Mouse (Mus musculus): ENCODE results near the gene Arf1.

Gene Arf1

DNA sequence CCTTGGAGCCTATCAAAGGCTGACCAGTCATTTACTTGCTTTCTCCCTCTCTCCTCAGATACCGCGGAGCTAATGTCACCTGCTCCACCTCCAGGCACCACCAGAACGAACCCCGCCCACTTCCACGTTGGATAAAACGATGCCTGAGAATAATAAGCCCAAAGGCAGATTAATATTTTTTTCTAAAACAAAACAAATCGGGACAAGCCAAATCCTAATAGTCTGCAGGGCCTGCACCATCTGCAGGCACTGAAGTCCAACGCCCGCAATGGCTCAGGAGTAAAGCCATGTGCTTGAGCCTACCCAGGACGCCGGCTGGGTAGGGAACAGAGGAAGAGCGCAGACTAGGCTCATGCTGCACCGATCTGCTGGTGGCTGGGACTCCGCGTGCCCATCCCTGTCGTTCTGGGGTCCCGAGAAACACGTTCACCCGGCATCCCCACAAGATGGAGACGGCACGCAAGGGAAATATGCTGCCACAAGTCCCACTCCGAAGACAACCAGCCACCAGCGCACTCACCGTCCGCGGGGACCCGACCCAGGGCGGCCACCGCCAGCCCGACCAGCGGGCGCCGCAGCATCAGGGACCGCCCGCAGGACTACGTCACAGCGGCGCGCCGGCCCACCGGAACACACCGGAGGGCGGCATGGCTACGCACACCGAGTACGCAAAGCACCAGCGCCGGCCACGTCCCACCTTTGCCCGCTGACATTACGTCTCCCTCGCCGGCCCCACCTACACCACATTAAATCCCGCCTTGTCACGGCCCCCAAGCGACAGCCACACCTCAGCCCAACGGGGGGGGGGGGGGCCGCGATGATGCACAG lies 36.6 kb downstream of the Arf1 start:
- DNase-seq (ENCODE audit: low read depth): peak; percentile 95

GRCm38 (mm10) chr11:59187706-59188105 lies 40.4 kb downstream of the Arf1 start:
- DNase-seq (ENCODE audit: low read depth): no peak

GRCm38 (mm10) chr11:59185490-59185889 lies 42.6 kb downstream of the Arf1 start:
- no peak for DNase-seq (ENCODE audit: low read depth)

- peak; percentile 58 for DNase-seq (ENCODE audit: low read depth)
Observed at GRCm38 (mm10) chr11:59183821-59184220, 44.2 kb downstream of the Arf1 start.

DNA sequence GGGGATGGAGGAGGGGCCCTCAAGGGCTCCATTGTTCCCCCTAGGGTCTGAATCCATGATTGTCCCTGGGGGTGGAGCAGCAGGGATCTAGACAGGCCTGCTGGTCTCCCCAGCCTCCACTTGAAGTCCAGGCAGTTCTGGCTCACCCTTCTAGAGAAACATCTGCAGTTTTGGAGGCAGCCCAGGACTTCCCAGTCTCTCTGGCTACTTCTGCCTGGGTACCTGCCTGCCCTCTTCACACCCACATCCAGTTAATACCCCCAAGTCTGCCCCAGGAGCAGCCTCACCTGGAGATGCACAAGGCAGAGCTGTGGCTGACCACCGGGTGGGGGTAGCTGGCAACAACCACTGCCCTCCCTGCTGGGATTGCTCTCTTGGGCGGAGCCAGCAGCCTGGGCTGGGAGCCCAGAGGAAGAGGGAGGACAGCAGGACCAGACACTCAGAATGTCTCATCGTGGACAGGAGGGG lies 45.2 kb downstream of the Arf1 start, which contains the start of gene Gjc2:
Gene Gjc2, minus strand, starts transcription at position 350 of the 468 bp plus-strand sequence.
- no peak for DNase-seq (ENCODE audit: low read depth)

- no peak for DNase-seq (ENCODE audit: low read depth)
Observed at GRCm38 (mm10) chr11:59176921-59177320, 51.1 kb downstream of the Arf1 start.

GRCm38 (mm10) chr11:59176475-59176874 lies 51.6 kb downstream of the Arf1 start:
- no peak for DNase-seq (ENCODE audit: low read depth)

GRCm38 (mm10) chr11:59174189-59174838 lies 53.8 kb downstream of the Arf1 start:
- no peak for DNase-seq (ENCODE audit: low read depth)

DNA sequence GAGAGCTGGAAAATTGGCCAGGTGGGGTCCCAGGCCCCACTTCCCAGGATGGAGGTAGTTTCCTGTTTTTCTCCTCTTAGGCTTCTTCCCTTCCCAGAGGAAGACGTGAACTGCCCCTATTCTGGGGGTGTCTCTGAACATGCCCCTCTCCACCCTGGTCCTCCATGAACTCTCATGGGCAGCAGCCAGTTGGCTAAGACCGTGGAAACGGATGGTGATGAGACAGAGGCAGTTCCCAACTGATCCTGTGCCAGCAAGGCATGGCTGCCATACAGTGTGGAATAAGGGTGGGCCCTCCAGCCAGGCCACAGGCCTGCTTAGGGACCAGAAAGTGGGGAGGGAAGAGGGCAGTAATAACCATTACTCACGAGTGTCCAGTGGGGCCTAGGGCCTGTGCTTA lies 57.5 kb downstream of the Arf1 start:
- no peak for DNase-seq (ENCODE audit: low read depth)

DNA sequence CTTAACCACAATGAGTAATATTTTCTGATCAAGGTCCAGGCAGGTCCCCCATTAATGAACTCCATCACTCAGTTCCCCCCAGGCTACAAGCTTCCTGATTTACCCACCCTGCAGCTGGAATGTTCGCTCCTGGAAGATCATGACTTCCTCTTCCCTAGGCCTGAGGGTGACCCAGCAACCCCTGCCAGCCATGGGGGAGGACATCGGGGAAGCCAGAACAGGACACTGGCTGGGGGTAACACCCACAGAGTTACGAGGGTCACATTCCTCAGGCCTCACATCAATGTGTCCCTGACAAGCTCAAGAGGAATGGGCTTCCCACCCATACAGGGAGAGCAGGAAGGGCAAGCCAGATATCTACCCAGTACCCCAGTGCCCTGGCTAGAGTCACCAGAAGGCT lies 58.3 kb downstream of the Arf1 start:
- no peak for DNase-seq (ENCODE audit: low read depth)

DNA sequence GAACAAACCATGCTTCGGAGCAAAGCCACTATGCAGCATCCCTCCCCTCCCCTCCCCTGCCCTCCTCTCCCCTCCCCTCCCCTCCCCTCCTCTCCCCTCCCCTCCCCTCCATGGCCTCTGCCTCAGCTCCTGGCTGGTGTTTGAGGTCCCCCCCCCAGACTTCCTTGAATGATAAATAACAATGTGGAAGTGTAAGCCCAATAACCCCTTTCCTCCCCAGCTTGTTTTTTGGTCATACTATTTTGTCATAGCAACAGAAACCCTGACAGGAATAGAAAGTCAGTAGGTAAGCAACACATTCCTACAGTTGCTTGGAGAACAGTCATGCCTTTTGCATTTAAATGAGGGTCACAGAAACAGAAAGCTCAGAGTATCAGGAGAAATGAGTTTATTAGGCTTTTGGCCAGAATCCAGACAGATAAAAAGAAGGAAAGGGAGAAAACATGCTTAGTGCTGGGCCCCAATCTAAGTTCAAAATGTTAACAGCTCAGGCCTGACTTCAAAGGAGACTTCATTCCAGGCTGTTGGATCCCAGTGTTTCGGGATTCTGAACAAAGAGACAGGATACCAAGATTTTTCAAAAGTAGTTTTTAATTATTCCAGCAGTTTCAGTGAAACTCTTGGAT lies 62.3 kb downstream of the Arf1 start:
- peak; percentile 7 for DNase-seq (ENCODE audit: low read depth)

DNA sequence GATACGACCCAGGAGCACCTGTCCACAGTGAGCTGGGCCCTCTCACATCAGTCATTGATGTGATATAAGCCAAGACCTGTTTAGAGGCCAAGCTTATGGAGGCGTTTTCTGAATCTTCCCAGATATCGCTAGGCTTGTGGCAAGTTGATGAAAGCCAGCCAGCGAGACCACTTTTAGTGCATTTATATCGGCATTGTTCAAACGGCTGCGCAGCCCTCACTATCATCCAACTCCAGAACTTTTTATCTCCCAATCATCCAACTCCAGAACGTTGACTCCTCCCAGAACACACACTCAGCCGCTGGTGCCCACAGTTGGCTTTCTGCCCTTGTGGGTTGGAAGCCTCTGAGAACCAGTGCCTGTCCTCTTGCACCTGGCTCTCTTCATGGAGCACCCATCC lies 63.7 kb downstream of the Arf1 start:
- peak; percentile 51 for DNase-seq (ENCODE audit: low read depth)

- peak; percentile 99 for DNase-seq (ENCODE audit: low read depth)
Observed at GRCm38 (mm10) chr11:59163255-59164236, 64.5 kb downstream of the Arf1 start, which contains the start of gene Iba57. TSS of gene Iba57 (minus strand) at chr11:59163739.

DNA sequence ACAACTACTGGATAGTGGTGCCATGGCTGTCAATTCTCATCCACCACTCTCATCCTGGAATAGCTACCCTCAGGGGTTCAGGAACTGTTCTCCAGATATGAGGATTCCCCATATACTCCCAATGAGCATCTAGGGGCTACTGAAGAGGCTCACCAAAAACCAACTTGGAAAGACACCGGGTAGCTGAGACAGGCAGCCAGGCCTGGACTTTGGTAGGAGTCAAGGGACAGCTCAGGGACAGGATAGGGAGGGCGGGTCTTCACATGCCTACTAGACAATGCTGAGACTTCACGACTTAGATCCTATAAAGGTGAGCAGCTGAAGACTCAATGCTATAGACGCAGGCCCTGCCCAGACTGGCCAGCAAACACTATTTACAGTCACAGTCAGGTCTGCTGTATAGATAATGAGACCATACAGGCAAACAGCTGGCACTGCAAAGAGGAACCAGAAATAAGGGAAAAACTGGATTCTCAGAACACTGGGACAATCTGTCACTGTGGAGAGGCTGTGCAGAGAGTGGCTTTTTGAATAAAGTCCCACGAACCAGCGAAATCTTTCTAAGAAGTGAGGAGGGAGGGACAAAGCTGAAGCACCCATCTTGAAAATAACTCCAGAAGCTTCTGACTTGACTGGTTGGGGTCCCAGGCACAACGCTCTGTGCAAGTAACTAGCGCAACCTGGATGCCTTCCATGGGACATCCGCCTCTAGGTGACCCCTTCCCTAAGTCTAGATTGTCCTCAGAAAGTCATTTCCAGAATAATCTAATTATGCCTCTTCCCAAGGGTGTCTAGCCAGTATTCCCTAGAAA lies 65.4 kb downstream of the Arf1 start:
- no peak for DNase-seq (ENCODE audit: low read depth)
